Mouse (Mus musculus) splenic B cell, adult 2 months (primary cell): Measurements from ENCODE around the gene Pkhd1.
"Not testable (repeated sequence)": the region's sequence is repeated elsewhere in the genome, so short reads cannot be mapped to it uniquely, and the experiment has no call there.

ENCODE experiments used
- DNase-seq: peaks from one replicate; pipeline ENCODE4 v3.0.0-alpha.2; 2011; ENCODE audit warnings: low read depth, low spot score
- H3K27me3 ChIP-seq: 2 replicates; pipeline ENCODE4 v1.6.1; 2012; ENCODE audit warnings: mild to moderate bottlenecking, low read length, moderate library complexity, mixed read lengths; ENCODE audit not compliant: control insufficient read depth, poor library complexity, insufficient read depth, severe bottlenecking
- H3K36me3 ChIP-seq: 2 replicates; pipeline ENCODE4 v1.6.1; 2012; ENCODE audit warnings: mild to moderate bottlenecking, low read length, moderate library complexity, mixed read lengths; ENCODE audit not compliant: control insufficient read depth, poor library complexity, insufficient read depth, severe bottlenecking

Pkhd1 gene

DNA sequence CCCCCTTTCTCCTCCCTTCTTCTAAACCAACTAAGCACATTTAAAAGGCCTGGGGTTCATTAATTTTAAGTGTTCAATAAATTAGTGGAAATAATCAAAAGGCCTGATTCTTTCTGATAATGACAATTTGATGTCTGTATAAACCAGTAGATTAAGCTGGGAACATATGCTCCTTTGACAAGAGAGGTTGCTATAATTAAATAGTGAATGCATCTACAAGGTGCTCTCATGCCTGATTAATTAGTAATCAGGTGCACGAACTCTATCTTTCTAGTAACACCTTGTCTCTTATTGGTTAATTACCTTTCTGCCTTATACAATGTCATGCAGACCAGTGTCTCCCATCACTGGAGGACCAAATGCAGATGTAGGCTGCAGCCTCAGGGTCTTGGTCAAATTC lies 329.2 kb downstream of the Pkhd1 start:
- H3K27me3 ChIP-seq = no peaks in the 10 kb centered on the region
- H3K36me3 ChIP-seq = no peaks in the 10 kb centered on the region
- DNase-seq = no peak

DNA sequence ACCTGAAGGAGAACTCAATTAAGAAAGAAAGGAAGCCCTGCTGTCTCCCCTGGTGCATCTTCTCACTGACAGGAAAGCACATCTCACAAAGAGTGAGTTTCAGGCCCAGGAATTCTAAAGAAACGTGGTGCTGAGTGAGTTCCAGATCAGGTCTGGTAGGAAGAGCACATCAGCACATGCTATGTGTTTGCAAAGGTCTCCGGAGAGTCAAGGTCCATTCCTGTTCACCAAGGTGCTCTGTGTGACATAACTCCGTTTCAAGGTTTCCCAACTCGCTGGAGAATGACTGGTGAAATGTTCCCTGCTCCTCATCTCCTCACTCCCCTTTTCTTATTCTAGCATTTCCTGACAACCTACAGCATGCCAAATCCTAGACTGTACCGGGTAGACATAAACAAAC lies 357.5 kb downstream of the Pkhd1 start:
- H3K27me3 ChIP-seq = no peaks in the 10 kb centered on the region
- H3K36me3 ChIP-seq = no peaks in the 10 kb centered on the region
- no peak for DNase-seq

DNA sequence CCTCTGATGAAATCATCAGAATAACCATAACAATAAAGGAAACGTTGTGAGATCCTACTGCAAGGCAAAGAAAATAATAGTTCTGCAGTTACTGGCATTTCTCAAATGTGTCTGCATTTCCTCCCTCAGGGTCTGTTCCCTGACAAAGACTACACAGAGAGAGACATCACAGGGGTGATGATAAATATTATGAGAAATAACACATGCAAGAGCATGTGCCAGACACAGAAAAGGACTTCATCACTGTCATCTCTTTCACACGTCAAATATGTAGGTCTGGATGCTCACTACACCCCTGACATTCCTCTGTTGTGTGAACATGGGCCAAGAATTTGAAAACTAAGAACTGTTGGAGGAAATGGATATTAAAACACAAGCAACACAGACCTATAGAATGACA lies 369.7 kb downstream of the Pkhd1 start:
- DNase-seq = no peak
- H3K36me3 ChIP-seq = no peaks in the 10 kb centered on the region
- H3K27me3 ChIP-seq = no peaks in the 10 kb centered on the region

- no peak for DNase-seq
- Histone ChIP-seq H3K36me3 (no peaks in the 10 kb centered on the region), H3K27me3 (no peaks in the 10 kb centered on the region)
These were observed 401.2 kb downstream of the Pkhd1 start for GRCm38 (mm10) chr1:20216681-20217080.

DNA sequence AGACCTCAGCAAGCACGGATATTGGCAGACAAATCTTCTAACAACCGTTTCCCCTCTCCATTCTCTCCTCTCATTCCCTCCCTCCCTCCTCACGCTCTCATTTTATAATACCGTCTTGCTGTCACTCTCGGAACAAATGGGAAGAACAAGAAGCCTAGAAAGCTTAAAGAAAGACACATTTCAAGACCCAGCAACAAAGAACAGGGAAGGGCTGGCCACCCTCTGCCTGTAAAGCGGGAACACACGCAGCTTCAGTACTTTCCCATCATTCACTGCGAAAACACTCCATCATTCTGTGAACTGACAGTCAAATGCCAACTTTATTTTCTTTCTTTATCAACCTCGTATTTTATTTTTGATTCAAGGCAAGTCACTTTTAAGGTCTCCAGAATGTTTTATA lies 427.4 kb downstream of the Pkhd1 start:
- H3K27me3 ChIP-seq = no peaks in the 10 kb centered on the region
- no peak for DNase-seq
- H3K36me3 ChIP-seq = no peaks in the 10 kb centered on the region

DNA sequence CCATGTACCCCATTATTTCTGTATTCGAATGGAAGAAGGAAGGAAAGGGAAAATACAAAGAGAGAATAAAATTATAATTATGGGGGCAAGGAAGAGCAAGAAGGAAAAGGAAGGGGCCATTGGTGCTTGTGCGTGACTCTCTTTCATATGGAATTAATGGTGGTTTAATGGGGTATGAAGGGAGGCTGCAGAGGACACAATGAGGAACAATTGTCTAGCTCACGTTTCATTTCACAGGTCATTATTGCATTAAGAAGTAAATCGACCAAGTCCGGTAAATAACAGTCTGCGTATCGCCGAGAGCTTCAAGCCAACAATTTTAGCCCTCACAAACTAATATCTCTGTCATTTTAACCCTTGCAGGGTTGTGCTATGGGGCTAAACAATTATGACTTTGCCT lies 437.7 kb downstream of the Pkhd1 start:
- DNase-seq = no peak
- no peaks in the 10 kb centered on the region for H3K27me3 ChIP-seq
- no peaks in the 10 kb centered on the region for H3K36me3 ChIP-seq

- no peaks in the 10 kb centered on the region for H3K36me3 ChIP-seq
- DNase-seq = no peak
- H3K27me3 ChIP-seq = no peaks in the 10 kb centered on the region
These were observed 446.7 kb downstream of the Pkhd1 start for GRCm38 (mm10) chr1:20171199-20171598.

DNA sequence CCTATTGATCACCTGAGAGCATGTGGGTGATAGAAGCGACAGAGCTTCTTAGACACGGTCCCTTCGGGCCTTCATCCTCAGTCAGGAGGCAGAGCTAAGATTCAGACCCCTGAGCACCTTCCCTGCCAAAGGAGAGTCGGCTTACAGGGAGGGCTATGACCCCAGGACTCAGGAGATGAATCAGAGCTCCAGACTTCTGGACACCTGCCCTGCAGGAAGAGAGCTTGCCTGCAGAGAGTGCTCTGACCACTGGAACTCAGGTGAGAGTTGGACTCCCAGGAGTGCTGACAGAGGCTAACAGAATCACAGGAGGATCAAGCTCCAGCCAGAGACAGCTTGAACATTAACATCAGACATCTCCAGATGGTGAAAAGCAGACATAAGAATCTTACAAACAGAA lies 467.2 kb downstream of the Pkhd1 start:
- H3K36me3 ChIP-seq, H3K27me3 ChIP-seq, DNase-seq: not testable (repeated sequence)

- DNase-seq = no peak
- H3K27me3 ChIP-seq = no peaks in the 10 kb centered on the region
- no peaks in the 10 kb centered on the region for H3K36me3 ChIP-seq
These were observed 467.8 kb downstream of the Pkhd1 start for GRCm38 (mm10) chr1:20150016-20150415.

DNA sequence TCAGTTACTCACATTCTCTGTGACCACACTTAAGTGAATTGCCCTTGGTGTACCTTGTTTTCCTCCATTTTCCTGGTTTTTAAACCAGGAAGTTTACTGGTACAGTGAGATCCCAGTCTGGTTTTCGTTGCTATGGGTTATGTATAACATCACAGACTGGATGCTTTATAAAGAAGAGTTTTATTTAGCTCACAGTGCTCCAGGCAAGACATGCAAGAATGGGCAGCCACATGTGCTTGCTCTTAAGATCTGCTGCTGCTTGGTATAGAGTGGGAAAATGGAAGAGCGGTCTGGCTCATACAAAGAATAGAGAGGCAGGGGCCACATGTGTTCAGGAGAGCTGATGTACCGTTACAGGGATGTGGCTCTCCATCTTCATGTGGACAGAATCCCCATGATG lies 481.7 kb downstream of the Pkhd1 start:
- DNase-seq = no peak
- Histone ChIP-seq H3K27me3 (no peaks in the 10 kb centered on the region), H3K36me3 (no peaks in the 10 kb centered on the region)

DNA sequence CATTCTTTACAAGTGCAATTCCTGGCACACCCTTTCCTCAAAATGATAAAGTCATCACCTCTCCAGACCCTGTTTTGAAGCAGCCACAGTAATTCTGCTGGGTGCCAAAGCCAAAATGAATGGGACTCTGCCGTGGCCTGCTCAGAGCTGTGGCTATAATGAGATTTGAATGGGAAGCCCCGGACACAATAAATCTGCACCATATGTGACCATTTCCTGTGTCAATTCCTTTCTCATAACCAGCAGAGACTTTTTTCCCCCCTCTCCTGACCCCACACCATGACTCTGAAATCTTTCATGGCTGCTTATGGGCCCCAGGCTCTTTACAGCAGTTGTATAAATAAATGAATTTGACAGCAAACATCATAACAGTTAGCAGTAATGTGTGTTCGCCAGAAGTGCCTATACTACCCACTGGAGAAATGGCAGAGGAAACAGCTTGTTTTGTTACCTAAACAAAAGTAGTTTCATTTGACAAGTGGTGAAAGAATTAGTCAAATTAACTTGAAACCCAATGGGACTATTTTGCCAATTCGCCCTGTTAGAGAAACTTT lies 482.7 kb downstream of the Pkhd1 start:
- DNase-seq = no peak
- no peaks in the 10 kb centered on the region for H3K36me3 ChIP-seq
- no peaks in the 10 kb centered on the region for H3K27me3 ChIP-seq

- Histone ChIP-seq H3K36me3 (no peaks in the 10 kb centered on the region), H3K27me3 (no peaks in the 10 kb centered on the region)
- no peak for DNase-seq
These were observed 484.2 kb downstream of the Pkhd1 start for GRCm38 (mm10) chr1:20133636-20134035.

GRCm38 (mm10) chr1:20131786-20132596 lies 485.9 kb downstream of the Pkhd1 start:
- no peaks in the 10 kb centered on the region for H3K36me3 ChIP-seq
- DNase-seq = no peak
- H3K27me3 ChIP-seq = no peaks in the 10 kb centered on the region

GRCm38 (mm10) chr1:20117331-20117730 lies 500.5 kb downstream of the Pkhd1 start:
- DNase-seq = no peak
- no peaks in the 10 kb centered on the region for H3K36me3 ChIP-seq
- H3K27me3 ChIP-seq = no peaks in the 10 kb centered on the region

DNA sequence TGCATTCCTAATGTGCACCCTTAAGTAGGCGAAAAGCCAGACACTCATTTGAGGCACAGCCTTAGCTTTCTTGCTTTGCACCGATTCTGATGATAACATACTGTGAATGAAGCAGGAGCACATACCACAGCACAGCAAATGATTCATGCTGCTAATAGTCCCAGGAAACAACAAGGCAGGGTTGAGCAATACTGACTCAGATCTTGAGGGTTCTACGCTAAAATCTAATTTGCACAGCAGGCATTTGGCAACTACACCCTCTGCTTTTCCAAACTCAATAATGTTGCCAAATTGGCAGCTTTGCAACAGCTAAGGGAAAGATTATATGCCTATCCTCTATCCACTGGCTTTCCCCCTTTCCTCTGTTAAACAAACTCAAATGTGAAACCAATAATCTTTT lies 548.1 kb downstream of the Pkhd1 start:
- no peaks in the 10 kb centered on the region for H3K27me3 ChIP-seq
- DNase-seq = no peak
- H3K36me3 ChIP-seq = no peaks in the 10 kb centered on the region

- Histone ChIP-seq H3K36me3 (no peaks in the 10 kb centered on the region), H3K27me3 (no peaks in the 10 kb centered on the region)
- no peak for DNase-seq
These were observed 559.6 kb downstream of the Pkhd1 start for GRCm38 (mm10) chr1:20058245-20058644.
